Mouse (Mus musculus) thymus, adult 2 months (tissue): ENCODE results near the gene Tmem120b. TPM values are rescaled to one million over a fixed set of nuclear protein-coding genes. Genes with fewer than 3 reads are reported as not detected.
A peak's percentile ranks its signal among the peaks of the same experiment; 100 is the strongest.

Experiments
- DNase-seq: peaks from one replicate; pipeline ENCODE4 v3.0.0; 2021
- H3K27ac ChIP-seq: fragments of 200-500 bp; 2 replicates; pipeline ENCODE4 v1.5.1; 2012; ENCODE audit warnings: low read length, control low read depth; ENCODE audit not compliant: control insufficient read depth, insufficient read depth
- H3K27me3 ChIP-seq: fragments of 200-500 bp; 2 replicates; pipeline ENCODE4 v1.6.1; 2012; ENCODE audit warnings: mild to moderate bottlenecking, low read length, moderate library complexity, mixed read lengths; ENCODE audit not compliant: control insufficient read depth, insufficient read depth
- H3K36me3 ChIP-seq: fragments of 200-500 bp; 2 replicates; pipeline ENCODE4 v1.6.1; 2012; ENCODE audit warnings: mild to moderate bottlenecking, low read length, moderate library complexity; ENCODE audit not compliant: control insufficient read depth, insufficient read depth
- H3K4me1 ChIP-seq: fragments of 200-500 bp; replicated peaks from 2 replicates; pipeline ENCODE4 v1.6.1; 2012; ENCODE audit warnings: low read length; ENCODE audit not compliant: control insufficient read depth, insufficient read depth
- H3K4me3 ChIP-seq: fragments of 200-500 bp; 2 replicates; pipeline ENCODE4 v1.5.1; 2012; ENCODE audit warnings: mild to moderate bottlenecking, low read length, control low read depth, moderate library complexity; ENCODE audit not compliant: control insufficient read depth, insufficient read depth
- CTCF ChIP-seq: fragments of 200-500 bp; IDR thresholded peaks from 2 replicates; pipeline ENCODE4 v1.5.1; 2012; ENCODE audit warnings: mild to moderate bottlenecking, control low read depth, low read length, moderate library complexity, borderline replicate concordance; ENCODE audit not compliant: control insufficient read depth, poor library complexity, insufficient read depth; ENCODE audit errors: extremely low read depth
- POLR2A ChIP-seq: fragments of 200-500 bp; IDR thresholded peaks from 2 replicates; pipeline ENCODE4 v1.6.1; 2012; ENCODE audit warnings: mild to moderate bottlenecking, low read length, control low read depth, moderate library complexity; ENCODE audit not compliant: control insufficient read depth, poor library complexity, insufficient read depth; ENCODE audit errors: extremely low read depth
- WGBS: fragments of 180-500 bp; shearing (Covaris S2); methylation state at CpG from one replicate; pipeline ENCODE4 v1.1.7; 2018; 5-methylcytosine and 5-hydroxymethylcytosine counted together
- polyA plus RNA-seq: library from polyadenylated mRNA; depleted of rRNA; stranded (reverse); fragments of >200 nt; gene quantifications from 2 replicates; pipeline ENCODE4 v1.2.3, GENCODE M21; 2012

Gene Tmem120b
- polyA plus RNA-seq, 1 experiment: 43.6 TPM

DNA sequence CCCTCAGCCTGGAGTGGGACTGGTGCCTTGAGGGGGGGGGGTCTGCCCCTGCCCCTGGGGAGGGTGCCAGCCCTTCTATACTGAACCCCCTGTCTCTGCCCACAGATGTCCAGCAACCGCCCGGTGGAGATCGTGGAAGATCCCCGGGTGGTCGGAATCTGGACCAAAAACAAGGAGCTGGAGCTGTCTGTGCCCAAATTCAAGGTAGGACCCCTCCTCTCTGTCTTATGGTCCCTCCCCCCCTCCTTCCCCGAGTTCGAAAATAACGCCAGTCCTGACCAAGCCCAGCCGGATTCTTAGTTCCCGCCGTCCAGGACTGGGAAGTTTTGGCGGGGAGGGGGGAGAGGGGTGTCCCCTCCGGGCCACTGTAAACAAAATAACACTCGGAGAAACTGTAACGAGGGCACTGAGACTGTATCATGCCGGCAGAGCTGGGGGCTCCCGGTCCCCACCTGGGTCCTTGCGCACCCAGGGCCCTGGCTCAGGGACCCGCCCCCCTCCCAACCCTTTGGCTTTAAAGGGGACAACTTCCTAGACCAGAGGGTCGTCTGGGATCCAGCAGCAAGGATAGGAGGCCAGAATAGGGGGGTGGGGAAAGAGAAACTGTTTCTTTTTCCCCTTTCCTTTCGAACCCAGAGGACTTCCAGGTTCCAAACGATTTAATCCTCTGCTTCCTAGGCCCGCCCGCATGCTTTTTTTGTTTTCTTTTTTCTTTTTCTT lies 75.2 kb downstream of the Tmem120b start:
- TF ChIP-seq CTCF: no peak
- no peak for TF ChIP-seq POLR2A
- Histone ChIP-seq H3K36me3 (peaks cover 21% of the 10 kb centered on the region), H3K27me3 (no peaks in the 10 kb centered on the region)

GRCm38 (mm10) chr5:123143971-123144745 lies 75.9 kb downstream of the Tmem120b start:
- Histone ChIP-seq H3K4me1 (peaks cover 41% of the 10 kb centered on the region), H3K27me3 (no peaks in the 10 kb centered on the region), H3K4me3 (peak overlapping the region; percentile 50), H3K36me3 (peaks cover 28% of the 10 kb centered on the region), H3K27ac (peak overlapping the region; percentile 9; the same call in 1 of the 2 replicates)
- DNase-seq: no peak
- TF ChIP-seq CTCF: no peak
- TF ChIP-seq POLR2A: no peak
- 7% methylated on average over 17 of the region's 17 CpGs for WGBS

More for the DNA sequence above, 75.2 kb downstream of the Tmem120b start:
- H3K4me3 ChIP-seq: peak overlapping the region; percentile 79
- peaks cover 34% of the 10 kb centered on the region for H3K4me1 ChIP-seq
- DNase-seq: no peak
- 2% methylated on average over 21 of the region's 24 CpGs for WGBS
- peak overlapping the region; percentile 61; the same call in 1 of the 2 replicates for H3K27ac ChIP-seq

GRCm38 (mm10) chr5:123144746-123145590 lies 76.8 kb downstream of the Tmem120b start:
- no peak for DNase-seq
- H3K27ac ChIP-seq: peak overlapping the region; percentile 9; the same call in 1 of the 2 replicates
- 26% methylated on average over 20 of the region's 20 CpGs for WGBS
- H3K27me3 ChIP-seq: no peaks in the 10 kb centered on the region
- H3K36me3 ChIP-seq: peaks cover 28% of the 10 kb centered on the region
- H3K4me1 ChIP-seq: peaks cover 46% of the 10 kb centered on the region
- no peak for TF ChIP-seq CTCF
- no peak for TF ChIP-seq POLR2A
- peak overlapping the region; percentile 50 for H3K4me3 ChIP-seq

DNA sequence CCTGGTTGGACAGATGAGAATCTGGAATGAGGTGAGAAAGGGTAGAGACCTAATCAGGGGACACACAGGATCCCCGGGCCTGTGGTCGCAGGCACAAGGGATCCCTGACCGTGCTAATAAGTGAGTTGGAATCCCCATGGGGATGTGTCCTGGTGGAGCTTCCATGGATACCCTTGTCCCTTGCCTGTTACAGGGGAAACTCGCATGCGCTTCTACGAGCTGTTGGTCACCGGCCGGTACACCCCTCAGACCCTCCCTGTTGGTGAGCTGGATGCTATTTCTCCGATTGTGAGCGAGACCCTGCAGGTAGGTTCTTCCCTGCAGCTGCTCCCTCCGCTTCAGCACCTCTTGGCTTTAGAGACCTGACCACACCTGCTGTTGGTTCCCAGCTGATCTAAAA lies 78.1 kb downstream of the Tmem120b start:
- peaks cover 58% of the 10 kb centered on the region for H3K4me1 ChIP-seq
- H3K27ac ChIP-seq: no peak overlapping the region
- DNase-seq: no peak
- H3K4me3 ChIP-seq: no peak overlapping the region
- no peak for TF ChIP-seq POLR2A
- no peak for TF ChIP-seq CTCF
- peaks cover 28% of the 10 kb centered on the region for H3K36me3 ChIP-seq
- 93% methylated on average over 11 of the region's 11 CpGs for WGBS
- no peaks in the 10 kb centered on the region for H3K27me3 ChIP-seq

GRCm38 (mm10) chr5:123147569-123147968 lies 79.4 kb downstream of the Tmem120b start:
- Histone ChIP-seq H3K36me3 (peaks cover 34% of the 10 kb centered on the region), H3K27ac (no peak overlapping the region), H3K4me3 (no peak overlapping the region), H3K4me1 (peaks cover 69% of the 10 kb centered on the region), H3K27me3 (no peaks in the 10 kb centered on the region)
- no peak for TF ChIP-seq CTCF
- no peak for TF ChIP-seq POLR2A
- DNase-seq: no peak
- WGBS: 95% methylated on average over 17 of the region's 17 CpGs
